8 mouse cellular contexts compared by ENCODE assay signal in genomic region chr11:117043524-117043923, GRCm38 (mm10).
DNase-seq lines count a peak whose midpoint lies in the region; ATAC-seq and TF ChIP-seq lines count a peak whose summit lies in the region.

No protein-coding gene starts in this region.

- intact Hi-C loops in heart, adult 2 months (cut with DNase I) = no loop called here

- peak; percentile 58 for DNase-seq in CD4-positive helper T cell, adult 2 months (ENCODE audit: low read depth, low spot score)
- DNase-seq in adipocyte (ENCODE audit: low spot score) = peak; percentile 49
- peak; percentile 76 for DNase-seq in embryo, embryonic 11 days
- DNase-seq in heart, adult 2 months = peak; percentile 41 to 71
- DNase-seq in layer of hippocampus, adult 18-20 months (ENCODE audit: low spot score in 2 of 2) = peak; percentile 56 to 76
- DNase-seq in right cerebral cortex, adult 2 months (ENCODE audit: low spot score in 2 of 2) = peak; percentile 82 to 91
- peak; percentile 59 for DNase-seq in urinary bladder, adult 2 months (ENCODE audit: low spot score)

- peaks cover 2% of the 10 kb centered on the region; the same call in 1 of the 2 replicates for H3K4me1 ChIP-seq in heart, adult 2 months (ENCODE audit: control insufficient read depth, insufficient read depth, low read length)

- H3K27me3 ChIP-seq in heart, adult 2 months (ENCODE audit: control insufficient read depth, insufficient read depth, low read length) = 0 out of 2 replicates have a peak, but pooled peaks cover 1% of the 10 kb centered on the region

- TF ChIP-seq POLR2A in heart, adult 2 months (IDR thresholded peaks at IDR 0.05; ENCODE audit: insufficient read depth, low read depth, low read length) = no peak

- no peak overlapping the region for H3K9ac ChIP-seq in heart, adult 2 months (ENCODE audit: low read depth, low read length)

- WGBS in heart, adult 2 months = 9% methylated on average over 8 of the region's 8 CpGs

- H3K79me2 ChIP-seq in heart, adult 2 months (replicated peaks; ENCODE audit: control insufficient read depth, insufficient read depth, low read length) = no peaks in the 10 kb centered on the region

- no peak overlapping the region for H3K27ac ChIP-seq in heart, adult 2 months

- no peak overlapping the region for H3K4me3 ChIP-seq in heart, adult 2 months

- TF ChIP-seq EP300 in heart, adult 2 months (IDR thresholded peaks at IDR 0.05; ENCODE audit: insufficient read depth, low read depth, low read length) = no peak

- H3K36me3 ChIP-seq in heart, adult 2 months (ENCODE audit: control insufficient read depth, insufficient read depth, low read length) = no peaks in the 10 kb centered on the region

- peak; percentile 84 for TF ChIP-seq CTCF in heart, adult 2 months (IDR thresholded peaks at IDR 0.05)

- peak; percentile 51; the same call in 1 of the 2 replicates for ATAC-seq in megakaryocyte, adult 5-6 weeks (ENCODE audit: poor library complexity, severe bottlenecking)
